Mouse (Mus musculus) lung, embryonic 14.5 days (tissue): Measurements from ENCODE around the gene Gm21962. TPM values are rescaled to one million over a fixed set of nuclear protein-coding genes. Genes with fewer than 3 reads are reported as not detected.

ENCODE experiments used
- ATAC-seq: fragments of 200-750 bp; cut with Nextera tagmentation; 2 replicates; pipeline ENCODE4 v1.8.0; 2017; ENCODE audit warnings: mild to moderate bottlenecking, moderate TSS enrichment, moderate library complexity; ENCODE audit not compliant: insufficient read depth
- DNase-seq: peaks from one replicate; pipeline ENCODE4 v3.0.0-alpha.2; 2015
- H3K27ac ChIP-seq: fragments of 300-500 bp; sonication (generic); 2 replicates; pipeline ENCODE4 v1.5.1; 2014; ENCODE audit warnings: low read depth, mild to moderate bottlenecking, moderate library complexity
- H3K27me3 ChIP-seq: fragments of 300-500 bp; sonication (generic); 2 replicates; pipeline ENCODE4 v1.6.1; 2014; ENCODE audit warnings: low read length, control low read depth; ENCODE audit not compliant: insufficient read depth
- H3K36me3 ChIP-seq: fragments of 300-500 bp; sonication (generic); 2 replicates; pipeline ENCODE4 v1.6.1; 2014; ENCODE audit warnings: control low read depth; ENCODE audit not compliant: insufficient read depth
- H3K4me1 ChIP-seq: fragments of 300-500 bp; sonication (generic); 2 replicates; pipeline ENCODE4 v1.6.1; 2014; ENCODE audit warnings: antibody characterized with exemption, control low read depth; ENCODE audit not compliant: insufficient read depth
- H3K4me2 ChIP-seq: fragments of 300-500 bp; sonication (generic); 2 replicates; pipeline ENCODE4 v1.6.1; 2014; ENCODE audit warnings: mild to moderate bottlenecking
- H3K4me3 ChIP-seq: fragments of 300-500 bp; sonication (generic); 2 replicates; pipeline ENCODE4 v1.5.1; 2014; ENCODE audit warnings: low read depth, low read length
- H3K9ac ChIP-seq: fragments of 300-500 bp; sonication (generic); 2 replicates; pipeline ENCODE4 v1.6.1; 2014
- H3K9me3 ChIP-seq: fragments of 300-500 bp; sonication (generic); 2 replicates; pipeline ENCODE4 v1.6.1; 2016; ENCODE audit warnings: low read depth, low read length, control low read depth
- CTCF ChIP-seq: IDR thresholded peaks from 2 replicates; pipeline ENCODE4 v1.5.1; 2016; ENCODE audit warnings: antibody characterized with exemption, low read depth
- WGBS: fragments of 180-500 bp; shearing (Covaris S2); extraction: QIAGEN DNeasy Blood & Tissue Kit; methylation state at CpG from one replicate; pipeline ENCODE4 v1.1.7; 2014; 5-methylcytosine and 5-hydroxymethylcytosine counted together
- polyA plus RNA-seq: library from polyadenylated mRNA; unstranded; fragments of >200 nt; fragmentation: Nextera tagmentation; extraction: Ambion mirVana; gene quantifications from 2 replicates; pipeline ENCODE4 v1.2.1, GENCODE M21; 2014

The Gm21962 gene
- polyA plus RNA-seq, 1 experiment from 2014 or later: not detected

DNA sequence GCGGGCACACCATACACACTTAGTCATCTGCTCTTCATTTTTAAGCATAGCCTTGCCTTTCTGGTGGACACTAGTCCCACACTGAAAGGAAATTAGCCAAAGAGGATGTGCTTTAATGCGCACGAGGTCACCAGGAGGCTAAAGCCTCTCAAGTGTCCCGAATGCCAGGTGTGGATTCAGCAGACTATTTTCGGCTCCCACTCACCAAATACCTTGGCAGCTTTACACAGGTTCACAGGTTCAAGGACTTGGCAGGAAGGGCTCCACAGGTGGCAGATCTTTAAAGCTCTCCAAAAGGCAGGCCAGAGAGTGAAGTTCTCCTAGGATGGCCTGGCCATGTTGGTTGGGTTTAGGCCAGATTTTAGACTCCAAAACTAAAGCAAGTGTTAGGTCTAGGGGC, 30.1 kb upstream of the Gm21962 start:
- Histone ChIP-seq H3K27ac (no peak overlapping the region), H3K27me3 (no peaks in the 10 kb centered on the region), H3K9ac (no peak overlapping the region), H3K4me1 (no peaks in the 10 kb centered on the region), H3K4me2 (no peak overlapping the region), H3K9me3 (no peaks in the 10 kb centered on the region), H3K4me3 (no peak overlapping the region), H3K36me3 (no peaks in the 10 kb centered on the region)
- WGBS: 83% methylated on average over 5 of the region's 5 CpGs
- no peak for DNase-seq
- TF ChIP-seq CTCF: no peak
- ATAC-seq: no peak

DNA sequence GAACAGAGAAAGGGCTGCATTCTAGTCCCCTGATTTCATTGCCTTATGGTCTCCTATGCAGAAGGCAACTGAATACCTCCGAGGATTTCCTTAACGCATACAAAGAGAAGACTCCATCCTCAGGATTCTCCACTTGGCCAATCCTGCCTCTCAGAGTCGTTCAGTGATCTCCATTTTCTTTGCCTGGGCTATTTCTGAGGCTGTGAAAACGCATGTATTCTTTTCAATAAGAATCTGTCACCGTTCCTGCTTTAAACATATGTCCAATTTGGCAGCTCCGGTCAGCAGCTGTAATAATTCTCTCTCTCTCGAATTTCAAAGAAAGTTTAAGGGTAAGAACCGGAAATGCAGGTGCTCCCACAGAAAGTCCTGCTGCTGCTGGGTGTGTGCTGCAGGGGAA, 29.2 kb upstream of the Gm21962 start:
- Histone ChIP-seq H3K4me1 (no peaks in the 10 kb centered on the region), H3K4me3 (no peak overlapping the region), H3K27me3 (no peaks in the 10 kb centered on the region), H3K27ac (no peak overlapping the region), H3K4me2 (no peak overlapping the region), H3K9me3 (no peaks in the 10 kb centered on the region), H3K9ac (no peak overlapping the region), H3K36me3 (no peaks in the 10 kb centered on the region)
- ATAC-seq (no peak), DNase-seq (no peak)
- TF ChIP-seq CTCF: no peak
- WGBS: 51% methylated on average over 8 of the region's 8 CpGs

GRCm38 (mm10) chr3:137642568-137642967, 28.8 kb upstream of the Gm21962 start:
- no peak overlapping the region for H3K27ac ChIP-seq
- no peaks in the 10 kb centered on the region for H3K27me3 ChIP-seq
- H3K9me3 ChIP-seq: no peaks in the 10 kb centered on the region
- no peak for DNase-seq
- no peaks in the 10 kb centered on the region for H3K36me3 ChIP-seq
- H3K4me3 ChIP-seq: no peak overlapping the region
- H3K4me2 ChIP-seq: no peak overlapping the region
- TF ChIP-seq CTCF: no peak
- 68% methylated on average over 3 of the region's 3 CpGs for WGBS
- ATAC-seq: no peak
- H3K4me1 ChIP-seq: no peaks in the 10 kb centered on the region
- no peak overlapping the region for H3K9ac ChIP-seq

DNA sequence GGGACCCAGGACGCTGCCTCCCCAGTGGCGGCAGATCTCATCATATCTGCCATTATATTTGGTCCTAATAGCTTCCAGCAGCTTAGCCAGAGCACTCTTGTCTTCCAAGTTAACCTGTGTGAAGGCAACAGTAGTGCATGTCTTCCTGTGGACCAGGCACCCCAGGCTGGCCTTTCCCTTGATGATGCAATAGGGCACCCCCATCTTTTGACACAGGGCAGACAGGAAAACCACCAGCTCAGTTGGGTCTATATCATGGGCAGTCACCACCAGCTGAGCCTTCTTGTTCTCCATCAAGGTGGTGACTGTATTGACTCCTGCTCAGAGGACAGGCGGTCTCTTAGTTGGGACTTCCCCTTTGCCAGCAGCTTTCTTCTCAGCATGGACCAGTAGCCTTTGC, 27.2 kb upstream of the Gm21962 start:
- no peaks in the 10 kb centered on the region for H3K27me3 ChIP-seq
- no peaks in the 10 kb centered on the region for H3K4me1 ChIP-seq
- ATAC-seq (no peak), DNase-seq (no peak)
- no peak for TF ChIP-seq CTCF
- WGBS: 76% methylated on average over 3 of the region's 3 CpGs
- H3K27ac ChIP-seq: no peak overlapping the region
- H3K4me3 ChIP-seq: no peak overlapping the region
- no peaks in the 10 kb centered on the region for H3K9me3 ChIP-seq
- no peaks in the 10 kb centered on the region for H3K36me3 ChIP-seq
- no peak overlapping the region for H3K9ac ChIP-seq
- H3K4me2 ChIP-seq: no peak overlapping the region

DNA sequence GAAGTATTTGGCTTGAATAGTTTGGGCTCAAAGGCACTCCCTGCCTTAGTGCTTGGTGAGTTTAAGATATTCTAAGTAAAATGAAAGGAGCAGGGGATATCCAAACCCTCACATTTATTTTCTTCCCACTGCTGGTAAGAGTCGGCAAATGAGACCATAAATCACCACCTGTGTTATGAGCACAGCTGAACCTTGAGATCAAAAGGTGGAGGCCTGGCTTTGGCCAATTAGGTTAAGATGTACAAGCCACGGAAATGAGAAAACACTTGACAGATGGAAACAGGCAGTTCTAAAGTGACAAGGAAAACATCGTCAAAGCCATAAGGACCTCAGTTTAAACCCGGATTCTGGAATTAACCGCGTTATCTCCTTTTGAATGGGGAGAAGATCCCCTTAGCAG, 26.4 kb upstream of the Gm21962 start:
- 62% methylated on average over 6 of the region's 6 CpGs for WGBS
- no peaks in the 10 kb centered on the region for H3K4me1 ChIP-seq
- H3K4me2 ChIP-seq: no peak overlapping the region
- TF ChIP-seq CTCF: no peak
- H3K9me3 ChIP-seq: no peaks in the 10 kb centered on the region
- no peaks in the 10 kb centered on the region for H3K36me3 ChIP-seq
- ATAC-seq (no peak), DNase-seq (no peak)
- H3K27ac ChIP-seq: no peak overlapping the region
- no peaks in the 10 kb centered on the region for H3K27me3 ChIP-seq
- H3K9ac ChIP-seq: no peak overlapping the region
- no peak overlapping the region for H3K4me3 ChIP-seq

GRCm38 (mm10) chr3:137647427-137648100, 23.8 kb upstream of the Gm21962 start:
- no peak for TF ChIP-seq CTCF
- H3K27ac ChIP-seq: no peak overlapping the region
- H3K27me3 ChIP-seq: no peaks in the 10 kb centered on the region
- H3K9ac ChIP-seq: no peak overlapping the region
- ATAC-seq: no peak
- H3K36me3 ChIP-seq: no peaks in the 10 kb centered on the region
- no peak overlapping the region for H3K4me3 ChIP-seq
- H3K4me1 ChIP-seq: no peaks in the 10 kb centered on the region
- no peak overlapping the region for H3K4me2 ChIP-seq
- H3K9me3 ChIP-seq: no peaks in the 10 kb centered on the region
- no peak for DNase-seq
- 62% methylated on average over 12 of the region's 12 CpGs for WGBS

DNA sequence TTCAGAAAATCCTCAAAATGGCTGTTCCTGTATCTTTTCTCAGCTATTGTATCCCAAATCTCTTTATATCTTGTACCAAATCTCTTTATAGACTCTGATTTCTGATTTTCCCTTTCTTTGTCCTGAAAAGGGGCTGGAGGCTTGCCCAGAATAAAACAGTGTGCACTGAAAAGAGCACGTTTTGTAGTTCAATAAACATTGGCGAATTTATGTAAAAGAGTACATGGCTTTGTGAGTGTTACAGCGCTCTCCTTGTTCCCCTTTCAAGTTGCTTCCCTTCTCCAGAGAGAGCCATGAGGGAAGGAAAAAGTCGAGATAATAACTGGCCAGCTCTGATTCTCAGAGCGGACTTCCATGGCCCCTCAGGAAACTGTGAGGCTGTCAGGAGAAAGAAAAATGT, 22.2 kb upstream of the Gm21962 start:
- WGBS: 56% methylated on average over 5 of the region's 5 CpGs
- no peaks in the 10 kb centered on the region for H3K27me3 ChIP-seq
- DNase-seq: no peak
- ATAC-seq: no peak
- no peaks in the 10 kb centered on the region for H3K36me3 ChIP-seq
- no peak overlapping the region for H3K4me3 ChIP-seq
- no peak overlapping the region for H3K4me2 ChIP-seq
- H3K9me3 ChIP-seq: no peaks in the 10 kb centered on the region
- TF ChIP-seq CTCF: no peak
- H3K9ac ChIP-seq: no peak overlapping the region
- no peak overlapping the region for H3K27ac ChIP-seq
- no peaks in the 10 kb centered on the region for H3K4me1 ChIP-seq

DNA sequence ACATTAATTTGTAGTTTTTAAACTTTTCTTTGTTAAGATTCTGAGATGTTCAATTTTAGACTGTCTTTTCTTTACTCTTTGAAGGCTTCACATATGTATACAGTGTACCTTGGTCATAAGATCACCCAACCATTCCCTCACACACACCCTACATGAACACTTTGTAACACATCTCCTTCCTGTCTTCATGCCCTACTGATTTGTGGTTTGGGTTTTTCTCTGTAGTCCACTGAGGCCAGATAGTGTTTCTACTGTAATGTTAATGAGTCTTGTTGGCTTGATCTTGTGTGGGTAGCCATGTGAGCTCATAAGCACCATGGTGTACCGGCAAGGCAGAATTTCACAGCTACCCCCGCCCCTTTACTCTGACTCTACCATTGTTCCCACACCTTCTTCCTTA, 18.5 kb upstream of the Gm21962 start:
- Histone ChIP-seq H3K4me3 (no peak overlapping the region), H3K4me1 (no peaks in the 10 kb centered on the region), H3K9ac (no peak overlapping the region), H3K27me3 (no peaks in the 10 kb centered on the region), H3K9me3 (no peaks in the 10 kb centered on the region), H3K4me2 (no peak overlapping the region), H3K27ac (no peak overlapping the region), H3K36me3 (no peaks in the 10 kb centered on the region)
- no peak for TF ChIP-seq CTCF
- DNase-seq (no peak), ATAC-seq (no peak)
- WGBS: 92% methylated on average over 2 of the region's 2 CpGs
